In genomic region chr14:7937052-7937630, GRCm38 (mm10) we compare ENCODE assay signal across 9 mouse cellular contexts. TPM values are rescaled to one million over a fixed set of nuclear protein-coding genes. Genes with fewer than 3 reads are reported as not detected.
DNase-seq lines count a peak whose midpoint lies in the region; ATAC-seq and TF ChIP-seq lines count a peak whose summit lies in the region.
"Had no signal": no experiment of that assay in that cellular context is flagged by ENCODE, and none has a peak within 500 bp of the region (broad histone marks: within the 10 kb centered on the region; RNA-seq: fewer than 3 reads in every experiment).

No protein-coding gene starts in this region.

- TF ChIP-seq CTCF in gastrocnemius, adult 2 months (IDR thresholded peaks at IDR 0.05): peak; percentile 58

- WGBS in embryonic facial prominence, embryonic 11.5 days: 23% methylated on average over 17 of the region's 17 CpGs
- 16% methylated on average over 17 of the region's 17 CpGs for WGBS in midbrain, embryonic 13.5 days

- DNase-seq in gastrocnemius, adult 2 months: no peak
- no peak for DNase-seq in gastrocnemius, postnatal 10 days
- DNase-seq in A20 (ENCODE audit: low read depth, low spot score): peak; percentile 26
- DNase-seq in embryonic facial prominence, embryonic 11.5 days (ENCODE audit: low spot score): peak; percentile 70
- DNase-seq in kidney, postnatal 10 days: peak; percentile 47
- peak; percentile 47 for DNase-seq in thymus, postnatal 25 days
- no peak for DNase-seq in adrenal gland, postnatal 36 days

- H3K4me2 ChIP-seq in embryonic facial prominence, embryonic 11.5 days (ENCODE audit: low read depth, low read length): no peak overlapping the region
- peak overlapping the region; percentile 28 for H3K4me2 ChIP-seq in midbrain, embryonic 13.5 days (replicated peaks)

- ATAC-seq in embryonic facial prominence, embryonic 11.5 days (replicated peaks; ENCODE audit: insufficient number of reproducible peaks, low FRiP score, low TSS enrichment, low read depth): 0 out of 2 replicates have a peak, but pooled peaks have one; percentile 38
- peak; percentile 71 for ATAC-seq in midbrain, embryonic 13.5 days

- H3K27me3 ChIP-seq in embryonic facial prominence, embryonic 11.5 days (ENCODE audit: control insufficient read depth, insufficient read depth, low read length): no peaks in the 10 kb centered on the region
- H3K27me3 ChIP-seq in midbrain, embryonic 13.5 days: no peaks in the 10 kb centered on the region

- peak overlapping the region; percentile 16; the same call in 1 of the 2 replicates for H3K27ac ChIP-seq in gastrocnemius, adult 2 months
- H3K27ac ChIP-seq in embryonic facial prominence, embryonic 11.5 days (replicated peaks; ENCODE audit: low read depth, low read length): no peak overlapping the region
- H3K27ac ChIP-seq in midbrain, embryonic 13.5 days: no peak overlapping the region

- H3K4me1 ChIP-seq in embryonic facial prominence, embryonic 11.5 days (ENCODE audit: control insufficient read depth, insufficient read depth, low read length): no peaks in the 10 kb centered on the region
- peaks cover 8% of the 10 kb centered on the region; the same call in 1 of the 2 replicates for H3K4me1 ChIP-seq in midbrain, embryonic 13.5 days (replicated peaks)

- H3K9ac ChIP-seq in embryonic facial prominence, embryonic 11.5 days (replicated peaks; ENCODE audit: low read length): no peak overlapping the region
- H3K9ac ChIP-seq in midbrain, embryonic 13.5 days (replicated peaks): no peak overlapping the region

- H3K9me3 ChIP-seq in embryonic facial prominence, embryonic 11.5 days (replicated peaks; ENCODE audit: control insufficient read depth, low read length): no peaks in the 10 kb centered on the region
- H3K9me3 ChIP-seq in midbrain, embryonic 13.5 days: no peaks in the 10 kb centered on the region

- no peaks in the 10 kb centered on the region; the same call in 1 of the 2 replicates for H3K36me3 ChIP-seq in embryonic facial prominence, embryonic 11.5 days (replicated peaks; ENCODE audit: control insufficient read depth, insufficient read depth, low read depth, low read length)
- peaks cover 62% of the 10 kb centered on the region for H3K36me3 ChIP-seq in midbrain, embryonic 13.5 days

- no peak overlapping the region for H3K4me3 ChIP-seq in gastrocnemius, adult 2 months
- H3K4me3 ChIP-seq in embryonic facial prominence, embryonic 11.5 days (ENCODE audit: low read depth, low read length): no peak overlapping the region
- H3K4me3 ChIP-seq in midbrain, embryonic 13.5 days (replicated peaks): no peak overlapping the region

- intact Hi-C loops in gastrocnemius, adult 2 months (cut with DNase I): no loop called here

RNA-seq across cellular contexts. Expression of gene Gm45521, which starts 19.9 kb away (rescaled TPM):
- not detected for total RNA-seq in gastrocnemius, adult 2 months (2021)
- not detected for total RNA-seq in gastrocnemius, postnatal 10 days (2021)
- not detected in 2 replicates for polyA plus RNA-seq in embryonic facial prominence, embryonic 11.5 days (2014; fragmentation: Nextera tagmentation; extraction: Ambion mirVana)
- 0.42 TPM in 1 of 2 replicates, not detected in the other for polyA plus RNA-seq in midbrain, embryonic 13.5 days (2015; fragmentation: Nextera tagmentation; extraction: Ambion mirVana)
- total RNA-seq in adrenal gland, postnatal 36 days (2021): not detected

RNA-seq across cellular contexts. Expression of gene Dnase1l3, which starts 57.2 kb away (rescaled TPM):
- total RNA-seq in gastrocnemius, adult 2 months (2021): not detected
- under 1 TPM; 0.05 to 0.11 TPM for total RNA-seq in gastrocnemius, postnatal 10 days (2021)
- polyA plus RNA-seq in embryonic facial prominence, embryonic 11.5 days (2014; fragmentation: Nextera tagmentation; extraction: Ambion mirVana): 0.08 TPM in 1 of 2 replicates, not detected in the other
- 0.03 and 0.10 TPM in 2 replicates for polyA plus RNA-seq in midbrain, embryonic 13.5 days (2015; fragmentation: Nextera tagmentation; extraction: Ambion mirVana)
- under 1 TPM; 0.20 to 0.43 TPM for total RNA-seq in adrenal gland, postnatal 36 days (2021)
- total RNA-seq: left cerebral cortex, postnatal 10 days had no signal

Comparison
In these comparisons a context has a peak if more than half of its experiments do, and no peak if none do; other contexts are left out.
1. DNase-seq: peak in A20 (single experiment), embryonic facial prominence, embryonic 11.5 days (single experiment), kidney, postnatal 10 days (single experiment) and thymus, postnatal 25 days (single experiment); none in gastrocnemius, adult 2 months (single experiment), gastrocnemius, postnatal 10 days (single experiment) and adrenal gland, postnatal 36 days (0 of 2).